Mouse (Mus musculus): ENCODE measurements around the gene Fam57b.
"Not testable (repeated sequence)": the region's sequence is repeated elsewhere in the genome, so short reads cannot be mapped to it uniquely, and the experiment has no call there.

Gene Fam57b

DNA sequence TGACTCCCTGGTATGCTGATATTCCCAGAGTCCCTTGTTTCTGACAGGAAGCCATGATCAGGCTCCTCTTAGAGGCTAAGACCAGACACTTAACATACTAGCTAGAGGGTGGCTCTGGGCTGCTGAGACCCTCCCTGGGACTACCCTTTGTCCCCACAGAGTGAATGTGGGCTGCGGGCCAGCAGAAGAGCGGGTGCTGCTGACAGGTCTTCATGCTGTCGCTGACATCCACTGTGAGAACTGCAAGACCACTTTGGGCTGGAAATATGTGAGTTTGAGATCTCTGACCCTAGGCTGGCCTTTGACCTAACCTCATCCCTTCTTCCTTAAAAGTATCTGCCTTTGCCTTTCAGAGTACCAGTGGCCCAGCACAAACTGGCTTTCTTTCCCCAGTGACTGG, 19.3 kb upstream of the Fam57b start:
- no peak for DNase-seq

- DNase-seq = not testable (repeated sequence)
Observed at GRCm38 (mm10) chr7:126779101-126779500, 18.4 kb upstream of the Fam57b start.

GRCm38 (mm10) chr7:126779983-126780970, 17.2 kb upstream of the Fam57b start:
- DNase-seq = peak; percentile 87 to 90

DNA sequence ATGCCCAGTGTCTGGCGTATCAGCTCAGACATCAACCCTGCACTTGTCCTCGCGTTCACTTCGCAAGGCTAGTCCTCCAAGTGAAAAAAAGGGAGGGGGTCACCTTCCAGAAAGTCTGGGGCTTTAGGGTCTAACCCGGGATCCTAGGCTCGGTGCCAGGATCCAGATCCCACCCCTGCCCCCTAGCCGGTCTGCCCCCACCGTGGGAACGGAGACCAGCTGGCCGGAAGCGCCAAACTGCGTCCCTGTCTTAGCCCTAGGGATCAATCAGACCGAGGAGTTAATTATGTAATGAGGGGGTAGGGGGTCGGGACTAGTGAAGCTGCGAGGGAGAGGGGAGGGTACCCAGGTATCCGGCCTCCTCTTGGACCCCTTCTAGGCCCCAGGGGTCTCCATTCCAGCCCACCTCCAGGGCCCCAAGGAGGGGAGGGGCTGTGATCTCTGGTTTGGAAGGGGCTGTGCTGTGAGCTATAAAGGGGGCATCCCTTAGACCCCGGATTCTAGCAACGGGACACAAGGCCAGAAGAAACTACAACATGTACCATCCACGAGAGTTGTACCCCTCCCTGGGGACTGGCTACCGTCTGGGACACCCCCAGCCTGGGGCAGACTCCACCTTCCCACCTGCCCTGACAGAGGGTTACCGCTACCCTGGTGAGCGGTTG, 16.4 kb upstream of the Fam57b start, which contains the start of gene Tbx6:
TSS of gene Tbx6 (plus strand) at position 513 of the 665 bp plus-strand sequence.
- DNase-seq = peak in 1 of 2 experiments; percentile 44

GRCm38 (mm10) chr7:126781661-126782370, 15.7 kb upstream of the Fam57b start:
- DNase-seq = no peak

- no peak for DNase-seq
Observed at GRCm38 (mm10) chr7:126782693-126783092, 14.8 kb upstream of the Fam57b start.

DNA sequence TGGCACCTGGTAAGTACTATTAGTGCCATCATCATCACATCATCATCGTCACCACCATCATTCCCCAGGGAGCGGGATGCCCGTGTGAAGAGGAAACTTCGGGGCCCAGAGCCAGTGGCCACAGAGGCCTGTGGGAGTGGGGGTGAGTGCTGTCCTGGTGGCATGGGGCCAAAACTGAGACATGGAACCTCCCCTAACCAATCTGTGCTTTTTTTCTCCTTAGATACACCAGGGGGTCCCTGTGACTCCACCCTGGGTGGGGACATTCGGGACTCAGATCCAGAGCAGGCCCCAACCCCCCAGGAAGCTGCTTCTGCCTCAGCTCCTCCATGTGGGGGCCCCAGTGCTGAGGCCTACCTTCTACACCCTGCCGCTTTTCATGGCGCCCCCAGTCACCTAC, 13.0 kb upstream of the Fam57b start:
- no peak for DNase-seq

- no peak for DNase-seq
Observed at GRCm38 (mm10) chr7:126785056-126785455, 12.4 kb upstream of the Fam57b start.

- no peak for DNase-seq
Observed at GRCm38 (mm10) chr7:126786142-126786541, 11.3 kb upstream of the Fam57b start.

DNA sequence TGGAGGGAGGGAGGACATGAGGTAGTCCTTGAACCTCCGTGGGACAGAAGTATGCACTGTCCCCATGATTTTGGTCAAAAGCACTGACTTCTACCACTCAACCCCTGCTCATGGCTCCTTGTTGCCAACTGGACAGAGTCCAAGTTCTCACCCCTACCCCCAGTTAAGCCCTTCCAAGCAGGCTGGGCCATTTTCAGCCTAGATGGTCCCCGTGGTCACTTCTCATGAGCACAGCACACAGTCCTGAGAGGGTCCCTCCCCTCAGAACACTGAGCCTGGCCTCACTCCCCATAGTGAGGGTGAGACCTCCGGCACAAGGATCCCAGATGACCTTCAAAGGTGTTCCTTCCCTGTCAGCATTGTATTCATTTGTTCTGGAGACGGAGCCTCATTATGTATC, 8.3 kb upstream of the Fam57b start:
- no peak for DNase-seq

- peak; percentile 94 to 97 for DNase-seq
Observed at GRCm38 (mm10) chr7:126791851-126792720, 5.4 kb upstream of the Fam57b start, which contains the start of gene Ppp4c. Ppp4c (minus strand) TSS chr7:126792496.

GRCm38 (mm10) chr7:126792721-126793443, 4.6 kb upstream of the Fam57b start:
- DNase-seq = no peak

DNA sequence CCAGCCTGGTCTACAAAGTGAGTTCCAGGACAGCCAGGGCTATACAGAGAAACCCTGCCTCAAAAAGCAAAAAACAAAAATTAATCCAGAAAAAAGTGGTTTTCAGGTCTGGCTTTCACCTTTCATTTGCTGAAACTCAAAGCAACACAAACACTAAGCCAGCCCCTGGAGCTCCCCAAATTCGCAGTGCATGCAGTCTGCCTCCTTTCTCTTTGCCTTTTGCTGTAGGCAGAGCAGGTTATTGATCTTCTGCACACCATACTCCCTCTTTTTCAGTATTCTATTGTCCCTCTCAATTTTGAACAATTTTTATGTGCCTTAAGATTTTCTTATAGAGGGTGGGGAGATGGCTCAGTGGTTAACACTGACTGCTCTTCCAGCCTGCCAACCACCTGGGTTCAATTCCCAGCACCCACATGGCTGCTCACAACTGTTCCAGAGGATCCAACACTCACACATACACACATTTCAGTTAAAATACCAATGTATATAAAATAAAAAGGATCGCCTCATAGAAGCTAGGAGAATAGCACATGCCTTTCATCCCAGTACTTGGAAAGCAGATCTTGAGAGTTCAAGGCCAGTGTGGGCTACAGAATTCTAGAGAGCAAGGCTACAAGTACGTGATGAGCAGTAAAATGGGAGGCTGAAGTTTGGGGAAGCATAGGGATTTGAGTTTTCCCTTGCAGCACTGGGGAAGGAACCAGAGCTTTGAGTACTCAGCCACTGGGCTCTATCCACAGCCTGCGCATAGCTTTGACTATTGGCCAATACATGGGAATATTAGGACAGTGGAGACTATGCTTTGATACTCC, 3.8 kb upstream of the Fam57b start:
- DNase-seq = no peak

GRCm38 (mm10) chr7:126794271-126794605, 3.2 kb upstream of the Fam57b start:
- DNase-seq = no peak

DNA sequence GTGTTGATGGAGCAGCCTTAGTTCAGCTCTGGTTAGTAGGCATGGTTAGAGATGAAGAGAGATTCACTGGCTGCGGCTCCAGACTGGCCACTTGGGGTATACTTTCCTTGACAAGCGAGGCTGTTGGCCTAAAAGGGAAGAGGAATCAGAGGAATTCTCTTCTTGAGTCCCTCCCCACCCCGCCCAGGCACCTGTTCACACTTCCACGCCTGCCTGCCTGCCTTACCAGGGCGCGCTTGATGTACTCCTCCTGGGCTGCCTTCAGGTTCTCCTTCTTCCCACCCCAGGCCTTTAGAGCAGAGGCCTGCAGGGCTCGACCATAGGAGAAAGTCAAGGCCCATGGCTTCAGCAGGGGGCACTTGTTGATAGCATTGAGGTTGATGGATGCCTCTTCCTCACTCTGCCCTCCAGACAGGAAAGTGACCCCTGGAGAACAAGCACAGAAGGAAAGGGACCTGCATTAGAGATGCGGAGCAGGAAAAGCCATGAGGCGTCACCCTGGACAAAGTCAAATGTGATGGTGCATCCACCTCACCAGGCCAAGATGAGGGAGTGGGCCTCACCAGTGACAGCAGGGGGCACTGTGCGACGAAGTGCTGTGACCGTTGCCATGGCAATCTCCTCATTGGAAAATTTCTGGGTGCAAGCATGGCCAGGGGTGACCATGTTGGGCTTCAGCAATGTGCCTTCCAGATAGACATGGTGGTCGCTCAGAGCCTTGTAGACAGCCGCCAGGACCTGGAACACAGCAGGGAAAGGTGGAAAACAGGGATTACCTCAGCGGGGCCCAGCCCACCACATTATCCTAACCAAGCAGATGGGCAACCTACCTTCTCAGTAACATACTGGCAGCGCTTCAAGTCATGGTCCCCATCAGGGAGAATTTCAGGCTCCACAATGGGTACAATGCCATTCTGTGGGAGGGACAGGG, 1.8 kb upstream of the Fam57b start:
- DNase-seq = no peak

DNA sequence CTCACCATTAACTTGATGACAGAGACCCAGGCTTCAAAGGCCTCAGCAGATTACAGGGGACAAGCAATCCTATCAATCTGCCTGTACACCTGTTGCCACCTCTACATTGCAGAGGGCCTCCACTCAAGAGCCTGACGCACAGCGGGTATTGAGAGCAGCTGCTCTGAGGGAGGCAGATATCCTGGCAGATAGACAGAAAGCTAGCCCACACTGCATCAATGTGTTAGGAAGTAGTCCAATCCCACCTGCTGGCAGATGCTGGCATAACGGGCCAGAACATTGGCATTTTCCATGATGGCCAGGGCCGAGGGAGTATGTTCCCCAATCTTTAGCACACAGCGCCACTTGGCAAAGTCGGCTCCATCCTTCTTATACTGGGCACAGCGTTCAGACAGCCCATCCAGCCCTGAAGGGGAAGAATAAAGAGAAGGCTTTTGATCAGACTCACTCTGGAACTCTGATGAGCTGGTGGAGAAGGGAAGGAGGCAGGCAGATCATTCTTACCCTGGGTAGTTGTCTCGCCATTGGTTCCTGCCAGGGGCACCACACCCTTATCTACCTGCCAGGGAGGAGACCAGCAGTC, 1.0 kb upstream of the Fam57b start:
- peak; percentile 49 to 57 for DNase-seq

GRCm38 (mm10) chr7:126798127-126799049, 920 bp downstream of the Fam57b start:
- peak in 1 of 2 experiments; percentile 34 for DNase-seq

DNA sequence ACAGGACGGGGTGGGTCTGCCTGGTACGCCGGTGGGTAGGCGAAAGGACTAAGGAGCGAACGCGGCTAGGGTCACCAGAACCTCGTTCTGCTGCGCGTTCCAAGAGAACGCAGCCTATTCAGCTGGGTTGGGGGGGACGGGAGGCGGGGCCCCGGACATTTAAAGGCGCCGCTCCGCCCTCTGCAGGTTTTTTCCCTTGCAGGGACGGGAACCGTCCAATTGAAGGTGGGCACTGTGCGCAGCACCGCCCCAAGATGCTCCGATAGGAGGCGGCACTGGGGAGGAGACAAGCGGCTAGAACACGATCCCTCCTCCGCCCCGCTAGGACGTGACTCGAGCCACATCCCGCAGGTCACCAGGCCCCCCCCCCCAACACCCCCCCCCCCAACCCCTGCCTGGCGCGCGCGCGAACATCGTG, 1.6 kb downstream of the Fam57b start:
- DNase-seq = peak; percentile 96 to 98
